Mouse (Mus musculus) kidney, embryonic 14.5 days (tissue): ENCODE data around the gene Prkn. TPM values are rescaled to one million over a fixed set of nuclear protein-coding genes. Genes with fewer than 3 reads are reported as not detected.

ENCODE experiments used
- ATAC-seq: fragments of 200-750 bp; cut with Nextera tagmentation; 2 replicates; pipeline ENCODE4 v1.8.0; 2017; ENCODE audit warnings: moderate number of reproducible peaks, mild to moderate bottlenecking, moderate TSS enrichment, moderate library complexity; ENCODE audit not compliant: low FRiP score, low TSS enrichment
- H3K27ac ChIP-seq: fragments of 300-500 bp; sonication (generic); 2 replicates; pipeline ENCODE4 v1.5.1; 2014; ENCODE audit warnings: low read depth, mild to moderate bottlenecking, low read length, moderate library complexity, mixed read lengths
- H3K27me3 ChIP-seq: fragments of 300-500 bp; sonication (generic); 2 replicates; pipeline ENCODE4 v1.6.1; 2014; ENCODE audit warnings: mild to moderate bottlenecking, low read length; ENCODE audit not compliant: control insufficient read depth, insufficient read depth
- H3K36me3 ChIP-seq: fragments of 300-500 bp; sonication (generic); 2 replicates; pipeline ENCODE4 v1.6.1; 2014; ENCODE audit warnings: low read length, mixed read lengths; ENCODE audit not compliant: control insufficient read depth, insufficient read depth
- H3K4me1 ChIP-seq: fragments of 300-500 bp; sonication (generic); 2 replicates; pipeline ENCODE4 v1.6.1; 2014; ENCODE audit warnings: low read length, mixed read lengths; ENCODE audit not compliant: control insufficient read depth, insufficient read depth
- H3K4me2 ChIP-seq: fragments of 300-500 bp; sonication (generic); replicated peaks from 2 replicates; pipeline ENCODE4 v1.6.1; 2014; ENCODE audit warnings: low read depth, mild to moderate bottlenecking, low read length
- H3K4me3 ChIP-seq: fragments of 300-500 bp; sonication (generic); 2 replicates; pipeline ENCODE4 v1.5.1; 2014; ENCODE audit warnings: mild to moderate bottlenecking, low read length
- H3K9ac ChIP-seq: fragments of 300-500 bp; sonication (generic); 2 replicates; pipeline ENCODE4 v1.6.1; 2014; ENCODE audit warnings: low read depth, mild to moderate bottlenecking, low read length, moderate library complexity
- H3K9me3 ChIP-seq: fragments of 300-500 bp; sonication (generic); 2 replicates; pipeline ENCODE4 v1.6.1; 2016; ENCODE audit warnings: low read length; ENCODE audit not compliant: control insufficient read depth
- WGBS: fragments of 180-500 bp; shearing (Covaris S2); extraction: QIAGEN DNeasy Blood & Tissue Kit; methylation state at CpG from one replicate; pipeline ENCODE4 v1.1.7; 2014; 5-methylcytosine and 5-hydroxymethylcytosine counted together
- polyA plus RNA-seq: library from polyadenylated mRNA; unstranded; fragments of >200 nt; fragmentation: Nextera tagmentation; extraction: Ambion mirVana; gene quantifications from 2 replicates; pipeline ENCODE4 v1.2.1, GENCODE M21; 2014

The Prkn gene
- polyA plus RNA-seq, 1 experiment from 2014 or later: 2.2 TPM

DNA sequence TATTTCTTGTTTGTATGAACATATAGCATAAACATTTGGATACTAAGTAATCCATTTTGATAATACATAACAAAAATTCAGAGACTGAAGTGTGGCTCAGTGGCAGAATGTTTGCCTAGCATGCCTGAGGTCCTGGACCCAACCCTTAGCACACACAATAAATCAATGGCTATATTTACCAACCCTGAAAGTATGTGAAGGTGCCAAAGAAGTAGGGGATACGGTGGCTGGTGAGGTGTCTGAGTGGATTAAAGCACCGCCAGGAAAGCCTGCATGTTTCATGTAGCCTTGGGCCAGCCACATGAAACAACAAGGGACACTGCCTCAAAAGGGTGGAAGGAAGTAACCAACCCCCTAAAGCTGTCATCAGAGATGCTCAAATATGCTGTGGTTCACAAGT lies 192.2 kb downstream of the Prkn start:
- ATAC-seq: no peak
- Histone ChIP-seq H3K9ac (no peak overlapping the region), H3K36me3 (no peaks in the 10 kb centered on the region), H3K27me3 (no peaks in the 10 kb centered on the region), H3K4me3 (no peak overlapping the region), H3K27ac (no peak overlapping the region), H3K4me1 (no peaks in the 10 kb centered on the region), H3K9me3 (peaks cover 4% of the 10 kb centered on the region; the same call in 1 of the 2 replicates), H3K4me2 (no peak overlapping the region)
- WGBS: 80% methylated on average over 2 of the region's 2 CpGs

DNA sequence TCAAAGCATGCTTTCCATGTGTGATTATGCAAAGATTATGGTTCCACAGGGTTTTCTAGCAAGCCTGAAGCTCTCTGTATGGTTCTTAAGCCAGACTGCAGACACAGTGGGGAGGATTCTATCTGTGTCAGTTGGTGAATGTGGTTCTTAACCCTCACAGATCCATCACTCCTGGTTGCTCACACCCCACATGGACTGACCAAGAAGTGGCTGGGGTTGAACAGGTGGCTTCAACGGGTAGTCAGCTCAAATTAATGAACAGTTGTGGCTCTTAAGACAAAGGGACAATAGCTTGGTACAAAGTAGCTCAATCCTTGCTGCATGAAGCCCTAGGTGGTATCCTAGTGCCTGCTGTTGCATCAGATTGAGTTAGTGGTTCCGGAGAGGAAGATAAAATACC lies 193.4 kb downstream of the Prkn start:
- H3K27ac ChIP-seq: no peak overlapping the region
- H3K9ac ChIP-seq: no peak overlapping the region
- H3K36me3 ChIP-seq: no peaks in the 10 kb centered on the region
- H3K4me3 ChIP-seq: no peak overlapping the region
- H3K27me3 ChIP-seq: no peaks in the 10 kb centered on the region
- ATAC-seq: no peak
- no peak overlapping the region for H3K4me2 ChIP-seq
- H3K4me1 ChIP-seq: no peaks in the 10 kb centered on the region
- H3K9me3 ChIP-seq: peaks cover 4% of the 10 kb centered on the region; the same call in 1 of the 2 replicates
- 71% methylated on average over 2 of the region's 2 CpGs for WGBS

- H3K4me3 ChIP-seq: no peak overlapping the region
- no peak overlapping the region for H3K4me2 ChIP-seq
- H3K36me3 ChIP-seq: no peaks in the 10 kb centered on the region
- no peaks in the 10 kb centered on the region for H3K9me3 ChIP-seq
- no peak for ATAC-seq
- no peak overlapping the region for H3K27ac ChIP-seq
- H3K27me3 ChIP-seq: no peaks in the 10 kb centered on the region
- WGBS: 96% methylated on average over 1 of the region's 1 CpGs
- H3K4me1 ChIP-seq: no peaks in the 10 kb centered on the region
- H3K9ac ChIP-seq: no peak overlapping the region
Observed at GRCm38 (mm10) chr17:11038272-11038671, 198.1 kb downstream of the Prkn start.

DNA sequence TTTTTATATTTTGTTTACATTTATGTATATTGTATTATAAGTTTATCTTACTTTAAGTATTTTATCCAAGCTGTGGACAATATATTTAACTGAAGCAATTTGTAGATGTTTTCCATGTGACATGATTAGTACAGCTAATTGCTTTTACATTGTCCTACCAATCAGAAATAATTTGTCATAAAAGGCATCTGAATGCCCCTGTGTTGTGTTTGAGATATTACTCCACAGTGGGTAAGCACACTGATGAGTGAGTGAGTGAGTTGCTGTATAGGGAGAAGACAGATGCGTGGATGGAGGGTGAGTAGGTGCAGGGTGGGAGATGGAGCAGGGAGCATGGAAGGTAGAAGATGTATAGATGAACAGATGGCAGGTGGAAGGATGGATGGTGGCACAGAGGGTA lies 218.8 kb downstream of the Prkn start:
- H3K27ac ChIP-seq: no peak overlapping the region
- 96% methylated on average over 1 of the region's 1 CpGs for WGBS
- H3K36me3 ChIP-seq: no peaks in the 10 kb centered on the region
- ATAC-seq: no peak
- no peak overlapping the region for H3K4me2 ChIP-seq
- no peaks in the 10 kb centered on the region for H3K9me3 ChIP-seq
- no peaks in the 10 kb centered on the region for H3K27me3 ChIP-seq
- H3K4me1 ChIP-seq: no peaks in the 10 kb centered on the region
- no peak overlapping the region for H3K9ac ChIP-seq
- no peak overlapping the region for H3K4me3 ChIP-seq

GRCm38 (mm10) chr17:11067076-11067703 lies 227.0 kb downstream of the Prkn start:
- Histone ChIP-seq H3K4me2 (peak overlapping the region; percentile 39), H3K9me3 (no peaks in the 10 kb centered on the region), H3K27ac (no peak overlapping the region), H3K4me1 (0 out of 2 replicates have a peak, but pooled peaks cover 8% of the 10 kb centered on the region), H3K4me3 (peak overlapping the region; percentile 8; the same call in 1 of the 2 replicates), H3K27me3 (no peaks in the 10 kb centered on the region), H3K36me3 (no peaks in the 10 kb centered on the region), H3K9ac (no peak overlapping the region)
- WGBS: 5% methylated on average over 16 of the region's 16 CpGs
- peak; percentile 71 for ATAC-seq

DNA sequence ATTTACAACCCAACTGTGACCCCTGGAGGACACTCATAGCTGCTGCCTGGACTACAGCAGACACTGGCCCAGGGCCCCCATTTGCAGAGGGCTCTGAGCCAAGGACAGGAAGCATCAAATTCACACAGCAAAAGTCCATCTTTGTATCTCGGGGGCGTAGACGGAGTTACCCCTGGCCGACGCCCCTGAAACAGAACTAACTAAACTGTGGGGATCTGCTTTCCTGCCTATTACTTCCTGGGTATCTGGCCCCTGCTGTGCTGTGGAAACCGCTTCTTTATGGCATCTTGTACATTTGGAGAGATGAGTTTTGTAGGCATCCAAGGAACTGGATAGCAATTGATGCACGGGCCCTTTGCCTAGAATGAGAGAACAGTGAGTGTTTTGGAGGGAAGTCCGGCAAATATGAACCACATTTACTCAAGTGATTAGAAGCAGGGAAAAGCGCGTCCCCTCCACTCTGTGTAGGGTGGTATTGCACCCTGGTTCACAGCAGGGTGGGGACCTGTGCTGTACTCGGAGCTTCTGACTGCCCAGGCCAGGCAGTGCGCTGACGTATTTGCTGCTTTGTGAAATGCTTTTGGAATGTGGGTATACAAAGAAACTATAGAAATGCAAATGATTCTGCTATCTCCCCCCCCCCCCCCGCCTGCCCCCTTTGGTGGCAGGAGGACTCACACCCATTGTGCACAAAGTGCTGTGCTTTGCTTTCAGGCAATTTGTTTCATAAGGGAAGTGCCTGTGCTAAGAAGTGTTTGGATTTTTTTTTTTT lies 227.7 kb downstream of the Prkn start:
- peak overlapping the region; percentile 39 for H3K4me2 ChIP-seq
- no peaks in the 10 kb centered on the region for H3K27me3 ChIP-seq
- H3K4me3 ChIP-seq: no peak overlapping the region; the same call in 1 of the 2 replicates
- no peak overlapping the region for H3K9ac ChIP-seq
- H3K27ac ChIP-seq: no peak overlapping the region
- peak; percentile 93 for ATAC-seq
- no peaks in the 10 kb centered on the region for H3K9me3 ChIP-seq
- H3K4me1 ChIP-seq: 0 out of 2 replicates have a peak, but pooled peaks cover 8% of the 10 kb centered on the region
- no peaks in the 10 kb centered on the region for H3K36me3 ChIP-seq
- WGBS: 13% methylated on average over 13 of the region's 14 CpGs

GRCm38 (mm10) chr17:11070996-11071395 lies 230.8 kb downstream of the Prkn start:
- no peak for ATAC-seq
- Histone ChIP-seq H3K4me1 (0 out of 2 replicates have a peak, but pooled peaks cover 8% of the 10 kb centered on the region), H3K9me3 (no peaks in the 10 kb centered on the region), H3K4me2 (no peak overlapping the region), H3K9ac (no peak overlapping the region), H3K27me3 (no peaks in the 10 kb centered on the region), H3K27ac (no peak overlapping the region), H3K4me3 (no peak overlapping the region), H3K36me3 (no peaks in the 10 kb centered on the region)

GRCm38 (mm10) chr17:11076319-11076903 lies 236.2 kb downstream of the Prkn start:
- 56% methylated on average over 6 of the region's 6 CpGs for WGBS
- no peaks in the 10 kb centered on the region for H3K36me3 ChIP-seq
- no peak for ATAC-seq
- no peak overlapping the region for H3K4me3 ChIP-seq
- H3K4me2 ChIP-seq: no peak overlapping the region
- no peaks in the 10 kb centered on the region for H3K4me1 ChIP-seq
- no peak overlapping the region for H3K27ac ChIP-seq
- H3K9me3 ChIP-seq: no peaks in the 10 kb centered on the region
- no peak overlapping the region for H3K9ac ChIP-seq
- no peaks in the 10 kb centered on the region for H3K27me3 ChIP-seq

GRCm38 (mm10) chr17:11086492-11086891 lies 246.3 kb downstream of the Prkn start:
- Histone ChIP-seq H3K27ac (no peak overlapping the region), H3K36me3 (no peaks in the 10 kb centered on the region), H3K27me3 (no peaks in the 10 kb centered on the region), H3K9ac (no peak overlapping the region), H3K4me1 (no peaks in the 10 kb centered on the region), H3K4me2 (no peak overlapping the region), H3K9me3 (no peaks in the 10 kb centered on the region), H3K4me3 (no peak overlapping the region)
- 67% methylated on average over 1 of the region's 1 CpGs for WGBS
- ATAC-seq: no peak
